Mouse (Mus musculus): ENCODE results near the gene Stra6l.

- TF ChIP-seq CTCF (IDR thresholded peaks at IDR 0.05; ENCODE audit: control insufficient read depth, insufficient read depth, insufficient read length) = no peak
- TF ChIP-seq MYOD1 (IDR thresholded peaks at IDR 0.05; ENCODE audit: control insufficient read depth, insufficient read length, low read depth) = no peak
- no peak for TF ChIP-seq MAX (IDR thresholded peaks at IDR 0.05)
- no peak for TF ChIP-seq CEBPB (IDR thresholded peaks at IDR 0.05; ENCODE audit: low read depth)
- no peak for TF ChIP-seq USF1 (IDR thresholded peaks at IDR 0.05; ENCODE audit: low read depth)
Measured at GRCm38 (mm10) chr4:45911256-45911655, 62.8 kb downstream of the Stra6l start.

Data from C2C12 (cell line).